Mouse (Mus musculus): ENCODE measurements around the gene Hivep3.

Gene Hivep3

DNA sequence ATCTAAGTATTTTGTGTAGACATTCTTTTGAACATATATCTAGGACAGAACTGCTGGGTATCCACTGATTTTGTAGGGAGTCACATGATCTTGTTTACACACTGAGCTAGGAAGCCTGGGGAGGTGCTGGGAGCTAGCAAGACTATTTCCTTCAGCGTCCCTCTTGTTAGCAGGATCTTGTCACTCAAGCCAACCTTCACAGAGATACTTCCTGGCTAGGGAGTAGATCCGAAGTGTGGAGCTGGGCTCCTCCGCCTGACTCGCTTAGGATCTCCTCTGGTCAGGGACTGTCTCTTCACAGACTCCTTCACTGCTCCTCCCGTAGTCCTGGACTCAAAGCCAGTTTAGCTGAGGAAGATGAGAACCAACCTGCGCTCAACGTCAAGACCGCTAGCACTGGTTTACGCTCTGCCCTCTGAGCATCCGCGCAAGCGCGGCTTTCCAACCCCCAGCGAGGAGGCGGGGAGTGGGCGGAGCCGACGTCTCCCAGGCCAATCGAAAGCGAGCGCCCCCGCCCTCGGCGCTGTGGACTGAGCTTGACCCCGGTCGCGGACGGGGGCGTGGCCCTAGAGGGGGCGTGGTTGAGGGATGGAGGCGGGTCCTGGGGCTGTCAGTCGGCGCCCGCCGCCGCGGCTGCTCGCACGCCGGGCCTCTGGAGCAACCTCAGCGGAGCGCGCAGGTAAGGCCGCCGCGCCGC lies at the start of gene Hivep3:
Gene Hivep3 (plus strand): TSS at position 601 of the 697 bp plus-strand sequence.
- DNase-seq (ENCODE audit: low spot score in 2 of 2), result peak; percentile 100

DNA sequence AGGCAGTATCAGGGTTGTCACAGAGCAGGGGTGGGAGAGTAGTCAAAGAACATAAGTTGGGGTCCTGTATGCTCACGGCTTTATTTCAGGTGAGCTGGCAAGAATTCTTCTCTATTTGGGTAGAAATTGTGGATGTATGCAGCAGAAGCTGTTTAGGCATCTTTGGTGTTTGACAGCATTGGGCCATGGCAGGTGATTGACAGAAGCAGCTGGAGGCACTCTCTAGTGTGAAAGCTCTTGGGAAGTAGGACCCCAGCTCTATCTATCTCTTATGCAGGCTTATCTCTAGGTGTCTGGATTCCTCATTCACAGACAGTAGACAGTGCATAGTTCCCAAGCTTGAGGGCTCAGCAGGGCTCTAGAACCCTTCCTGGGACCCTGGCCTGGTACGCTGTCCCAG lies 47.8 kb upstream of the Hivep3 start:
- DNase-seq (ENCODE audit: low spot score in 2 of 2), result no peak

GRCm38 (mm10) chr4:119698339-119698738 lies 35.2 kb upstream of the Hivep3 start:
- DNase-seq (ENCODE audit: low spot score in 2 of 2), result no peak

GRCm38 (mm10) chr4:119701269-119701954 lies 32.2 kb upstream of the Hivep3 start:
- DNase-seq (ENCODE audit: low spot score in 2 of 2), result no peak

- DNase-seq (ENCODE audit: low spot score in 2 of 2), result no peak
Measured at GRCm38 (mm10) chr4:119703965-119704364, 29.6 kb upstream of the Hivep3 start.

- DNase-seq (ENCODE audit: low spot score in 2 of 2), result no peak
Measured at GRCm38 (mm10) chr4:119707326-119707725, 26.3 kb upstream of the Hivep3 start.

DNA sequence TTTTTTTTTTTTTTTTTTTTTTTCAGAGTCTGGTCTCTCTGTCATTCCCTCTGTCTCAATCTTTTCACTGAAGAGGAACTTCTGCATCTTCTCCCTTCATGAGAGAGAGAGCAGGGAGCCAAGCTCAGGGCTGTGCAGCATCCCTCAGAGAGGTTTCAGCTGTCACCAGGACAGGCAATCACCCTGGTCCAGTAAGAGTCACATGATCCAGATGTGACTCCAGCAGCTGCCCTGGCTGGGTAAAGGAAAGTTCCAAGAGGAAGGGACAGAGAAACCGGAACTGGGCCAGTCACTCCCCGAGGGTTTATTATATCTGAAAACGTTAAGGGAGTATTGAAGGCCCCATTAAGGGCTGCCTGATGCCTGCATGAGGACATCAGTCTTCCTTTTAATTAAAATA lies 25.8 kb upstream of the Hivep3 start:
- DNase-seq (ENCODE audit: low spot score in 2 of 2), result no peak

DNA sequence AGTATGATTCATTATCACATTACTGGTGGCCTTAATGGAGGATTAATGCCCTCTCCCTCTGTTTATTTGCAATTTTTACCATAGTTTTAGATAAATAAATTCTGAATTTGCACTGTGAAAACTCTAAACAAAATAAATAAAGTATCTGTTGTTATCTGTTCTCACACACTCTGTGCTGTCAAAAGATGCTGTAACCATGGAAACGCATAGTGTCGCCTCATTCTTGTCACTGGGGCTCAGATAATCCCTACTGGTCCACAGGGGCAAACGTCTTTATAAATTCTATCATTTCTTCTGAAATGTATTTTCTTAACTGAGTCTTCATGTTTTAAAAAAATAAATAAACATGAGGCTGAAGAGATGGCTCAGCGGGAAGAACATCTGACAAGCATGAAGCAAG lies 23.4 kb upstream of the Hivep3 start:
- DNase-seq (ENCODE audit: low spot score in 2 of 2), result no peak

GRCm38 (mm10) chr4:119717443-119717842 lies 16.1 kb upstream of the Hivep3 start:
- DNase-seq (ENCODE audit: low spot score in 2 of 2), result no peak

DNA sequence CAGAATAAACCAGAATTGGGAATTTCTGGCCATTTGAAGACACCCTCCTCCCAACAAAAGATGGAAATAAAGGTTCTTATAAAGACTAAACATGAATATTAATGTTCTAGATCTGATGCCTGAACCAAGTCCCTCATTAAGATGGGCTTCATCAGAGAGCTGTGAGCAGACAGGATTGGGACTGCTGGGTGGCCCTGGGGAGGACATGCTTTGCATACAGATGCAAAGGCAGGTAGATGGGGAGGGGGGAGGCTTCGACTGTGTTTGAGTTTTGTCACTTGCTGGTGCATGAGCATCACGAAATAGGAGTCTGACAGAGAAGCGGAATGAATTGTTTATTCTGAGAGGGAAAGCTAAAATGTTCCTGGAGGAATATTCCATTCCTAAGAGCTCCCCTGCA lies 12.1 kb upstream of the Hivep3 start:
- DNase-seq (ENCODE audit: low spot score in 2 of 2), result no peak

DNA sequence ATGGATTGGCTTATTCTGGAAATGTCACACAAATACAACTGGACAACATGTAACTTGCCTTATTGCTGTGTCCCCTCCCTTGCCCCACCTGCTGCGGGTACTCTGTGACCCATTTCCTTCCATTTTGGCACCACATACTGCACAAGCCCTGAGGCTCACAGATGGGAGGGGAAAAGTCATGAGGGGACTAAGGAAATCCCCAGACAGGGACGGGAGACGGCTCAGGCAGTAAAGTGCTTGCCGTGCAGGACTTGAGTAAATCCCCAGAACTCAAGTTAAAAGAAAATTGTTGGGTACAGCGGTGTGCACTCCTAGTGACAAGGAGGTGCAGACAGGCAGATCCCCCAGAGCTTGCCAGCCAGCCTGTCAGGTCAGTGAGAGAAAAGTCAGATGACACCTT lies 7.5 kb upstream of the Hivep3 start:
- no peak for DNase-seq (ENCODE audit: low spot score in 2 of 2)

- no peak for DNase-seq (ENCODE audit: low spot score in 2 of 2)
Measured at GRCm38 (mm10) chr4:119727871-119728270, 5.7 kb upstream of the Hivep3 start.

GRCm38 (mm10) chr4:119733942-119734341 lies 358 bp downstream of the Hivep3 start:
- DNase-seq (ENCODE audit: low spot score in 2 of 2), result peak in 1 of 2 experiments; percentile 5

DNA sequence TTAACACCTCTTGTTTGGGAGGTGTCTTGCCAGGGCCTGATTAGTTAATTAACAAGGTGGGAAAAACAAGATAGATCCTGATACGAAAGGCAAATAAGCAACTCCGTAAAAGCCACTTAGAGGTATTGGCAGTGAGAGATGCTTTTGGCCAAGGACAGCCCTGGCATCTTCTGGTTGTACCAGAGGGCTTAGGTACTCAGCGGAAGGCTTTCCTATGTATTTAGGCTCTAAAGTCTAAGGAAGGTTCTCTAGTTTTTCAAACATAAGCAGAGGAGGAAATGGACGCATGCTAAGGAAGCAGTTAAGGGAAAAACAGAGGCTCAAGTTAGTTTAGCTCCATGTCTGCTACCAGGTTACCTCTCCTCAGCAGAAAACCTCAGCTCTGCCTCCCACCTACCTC lies 768 bp downstream of the Hivep3 start:
- DNase-seq (ENCODE audit: low spot score in 2 of 2), result no peak

- peak; percentile 13 to 30 for DNase-seq (ENCODE audit: low spot score in 2 of 2)
Measured at GRCm38 (mm10) chr4:119738641-119739040, 5.1 kb downstream of the Hivep3 start.

DNA sequence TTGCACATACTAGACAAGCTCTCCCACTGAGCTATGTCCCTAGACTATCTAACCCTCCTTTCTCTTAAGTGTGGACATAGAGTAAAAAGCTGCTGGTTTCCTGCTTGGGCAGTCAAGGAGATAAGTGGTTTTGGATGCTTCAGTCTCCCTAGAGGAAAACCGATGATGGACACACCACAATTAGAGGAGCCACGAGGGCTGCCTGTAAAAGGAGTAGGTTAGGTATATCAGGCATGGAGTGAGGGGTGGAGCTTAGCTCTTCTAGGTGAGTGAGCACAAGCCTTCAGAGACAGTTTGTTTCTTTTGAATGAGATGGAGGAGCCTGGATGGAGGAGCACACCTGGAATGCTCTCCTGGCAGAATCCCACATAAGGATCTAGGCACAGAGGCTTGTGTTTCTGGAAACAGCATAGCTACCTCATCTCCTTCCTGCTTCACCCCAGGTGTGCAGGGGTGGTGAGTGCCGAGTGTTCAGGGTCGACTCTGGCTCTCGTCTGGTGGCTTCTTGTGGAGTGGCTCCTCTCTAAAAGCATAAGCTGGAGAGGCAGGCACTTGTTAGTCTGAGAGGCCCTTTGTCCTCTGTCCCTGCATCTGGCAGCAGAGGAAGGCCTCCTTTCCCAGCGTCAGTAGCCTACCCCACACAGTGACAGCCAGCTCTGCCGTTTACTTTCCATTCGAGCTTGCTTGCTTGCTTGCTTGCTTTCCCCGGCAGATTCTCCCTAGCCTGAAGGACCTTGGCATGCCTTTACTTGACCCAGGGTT lies 5.9 kb downstream of the Hivep3 start:
- DNase-seq (ENCODE audit: low spot score in 2 of 2), result no peak

DNA sequence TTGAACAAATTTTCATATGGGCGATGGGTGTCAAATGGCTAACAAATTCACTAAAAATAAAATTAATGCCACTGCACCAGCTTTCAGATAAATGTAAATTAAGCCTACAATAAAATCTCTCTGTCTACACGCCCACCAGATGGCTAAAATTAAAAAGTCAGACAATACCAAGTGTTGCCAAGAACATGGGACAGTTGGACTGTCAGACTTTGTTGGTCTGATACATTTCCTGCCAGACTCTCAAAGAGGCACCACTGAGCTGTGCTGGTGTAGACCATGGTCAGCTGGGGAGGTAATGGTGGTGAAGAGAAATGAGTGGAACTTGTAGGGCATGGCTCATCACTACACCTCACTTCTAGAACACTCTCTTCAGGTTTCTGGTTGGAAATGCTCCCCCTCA lies 14.8 kb downstream of the Hivep3 start:
- DNase-seq (ENCODE audit: low spot score in 2 of 2), result no peak

DNA sequence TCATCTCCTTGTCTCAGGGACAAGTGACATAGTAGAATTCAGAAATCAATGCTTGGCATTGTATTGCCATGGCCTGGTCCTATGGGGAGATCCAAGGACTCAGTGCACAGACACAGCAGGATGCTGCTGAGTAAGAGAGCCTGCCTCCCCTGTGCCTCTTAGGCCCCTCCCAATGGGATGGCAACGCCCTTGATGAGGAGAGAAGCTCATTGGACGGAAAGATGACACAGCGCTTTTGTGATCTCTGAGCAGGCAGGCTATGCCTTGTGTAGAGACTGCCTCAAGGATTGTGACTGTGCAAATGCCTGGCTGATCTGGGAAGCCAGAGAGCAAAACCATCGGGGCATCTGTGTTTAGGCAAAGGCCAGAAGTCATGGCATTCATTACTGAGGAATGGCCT lies 16.6 kb downstream of the Hivep3 start:
- DNase-seq (ENCODE audit: low spot score in 2 of 2), result no peak

GRCm38 (mm10) chr4:119750681-119751211 lies 17.2 kb downstream of the Hivep3 start:
- no peak for DNase-seq (ENCODE audit: low spot score in 2 of 2)

- DNase-seq (ENCODE audit: low spot score in 2 of 2), result no peak
Measured at GRCm38 (mm10) chr4:119751408-119752006, 17.9 kb downstream of the Hivep3 start.

- no peak for DNase-seq (ENCODE audit: low spot score in 2 of 2)
Measured at GRCm38 (mm10) chr4:119759574-119760233, 26.1 kb downstream of the Hivep3 start.

DNA sequence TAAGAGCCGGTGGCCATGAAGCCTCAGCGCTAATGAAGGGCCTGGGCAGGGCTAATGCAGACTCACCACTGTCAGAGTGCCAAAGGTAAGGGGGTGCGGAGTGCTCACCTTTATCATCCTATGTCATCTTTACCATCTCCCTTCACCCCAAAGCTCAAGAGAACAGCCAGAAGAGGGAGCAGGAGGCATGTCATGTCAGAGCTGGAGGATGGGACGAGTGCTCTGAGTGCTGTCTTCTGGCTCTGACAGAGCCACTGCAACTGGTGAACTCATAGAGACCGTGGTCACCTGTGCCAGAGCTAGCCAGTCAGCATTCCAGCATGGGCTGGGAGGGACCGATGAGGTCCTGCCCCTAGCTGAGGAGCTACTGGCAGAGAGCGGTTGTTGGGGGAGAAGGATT lies 27.2 kb downstream of the Hivep3 start:
- no peak for DNase-seq (ENCODE audit: low spot score in 2 of 2)
